Mouse (Mus musculus) retina, adult 2 months (tissue): ENCODE results near the gene Sun1.

Experiments used
- DNase-seq: peaks from one replicate; pipeline ENCODE4 v3.0.0-alpha.2; 2012; ENCODE audit warnings: low read depth, low spot score

Sun1 gene

GRCm38 (mm10) chr5:139286142-139286941 lies 85.9 kb downstream of the Sun1 start:
- DNase-seq: no peak

- DNase-seq: no peak
These were observed 86.7 kb downstream of the Sun1 start for GRCm38 (mm10) chr5:139287099-139287498.

GRCm38 (mm10) chr5:139287787-139288186 lies 87.3 kb downstream of the Sun1 start:
- no peak for DNase-seq

GRCm38 (mm10) chr5:139288591-139288990 lies 88.2 kb downstream of the Sun1 start:
- no peak for DNase-seq

GRCm38 (mm10) chr5:139290467-139291259 lies 90.2 kb downstream of the Sun1 start:
- no peak for DNase-seq

GRCm38 (mm10) chr5:139291811-139292560 lies 91.5 kb downstream of the Sun1 start:
- DNase-seq: no peak

GRCm38 (mm10) chr5:139294089-139294488 lies 93.7 kb downstream of the Sun1 start:
- DNase-seq: no peak

GRCm38 (mm10) chr5:139297092-139297491 lies 96.7 kb downstream of the Sun1 start:
- DNase-seq: no peak

GRCm38 (mm10) chr5:139297745-139298144 lies 97.3 kb downstream of the Sun1 start:
- DNase-seq: no peak
